Mouse (Mus musculus) Patski (cell line): ENCODE results near the gene Chka. TPM values are rescaled to one million over a fixed set of nuclear protein-coding genes. Genes with fewer than 3 reads are reported as not detected.

Experiments
- ATAC-seq: fragments of 100-300 bp; one replicate; pipeline ENCODE4 v1.8.0; 2021
- CTCF ChIA-PET: fragments of 350-600 bp; sonication (Branson Sonifier 250); formaldehyde crosslinking; loops from one replicate; lab custom pipeline; 2022; ENCODE audit warnings: inconsistent platforms; lab: Charles Lee
- POLR2A ChIA-PET: fragments of 350-600 bp; sonication (Branson Sonifier 250); formaldehyde crosslinking; loops from one replicate; lab custom pipeline; 2022; ENCODE audit warnings: antibody characterized with exemption, inconsistent platforms; lab: Charles Lee
- DNase-seq: peaks from one replicate; pipeline ENCODE4 v3.0.0-alpha.2; 2011; ENCODE audit warnings: low read depth, low spot score
- H3K27me3 ChIP-seq: fragments of 371-371 bp; one replicate; pipeline ENCODE4 v1.5.1; 2021
- CTCF ChIP-seq: fragments of 100-300 bp; IDR thresholded peaks from one replicate; pipeline ENCODE4 v1.5.1; 2021
- in situ Hi-C: fragments of 300-500 bp; cut with MboI; formaldehyde crosslinking; loops from 3 replicates; pipeline ENCODE4 v1.11.1; 2018; ENCODE audit warnings: low pct_unique_long_range_greater_than_20kb, mixed read lengths
- polyA plus RNA-seq: library from polyadenylated mRNA; unstranded; gene quantifications from one replicate; pipeline ENCODE4 v1.2.3, GENCODE M21; 2021

Chka gene
- polyA plus RNA-seq, result 169 TPM

DNA sequence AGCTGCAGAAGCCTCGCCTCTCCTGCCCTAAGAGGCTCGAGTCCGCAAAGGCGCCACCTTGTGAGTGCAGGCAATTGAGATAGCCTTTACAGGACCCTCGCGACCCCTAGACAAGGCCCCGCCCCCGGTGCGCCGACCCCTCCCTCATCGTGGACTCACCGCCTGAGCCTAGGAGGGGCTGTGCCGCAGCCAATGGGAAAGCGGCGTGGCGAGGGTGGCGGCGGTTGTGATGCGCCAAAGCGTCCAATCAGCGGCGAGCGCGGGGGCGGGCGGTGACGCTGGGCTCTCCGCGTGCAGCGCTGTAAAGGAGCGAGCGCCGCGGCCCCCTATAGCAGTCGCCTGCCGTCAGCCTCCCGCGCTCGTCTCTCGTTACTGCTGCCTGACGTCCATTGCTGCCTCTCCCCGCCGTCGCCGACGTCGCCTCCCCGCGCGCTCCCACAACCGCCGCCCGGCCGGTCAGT lies at the start of gene Chka:
Gene Chka, plus strand, starts transcription at position 272 of the 461 bp plus-strand sequence.
- ChIA-PET POLR2A (interaction anchor here (0.7 to 2.7 kb wide), 8 partner anchors 11 to 84 kb away, joined by 3 to 12 read pairs (median 4); partner anchors contain the start of gene Kmt5b), CTCF (interaction anchor here (0.8 to 2.3 kb wide), 4 partner anchors 11 to 77 kb away, joined by 3 to 10 read pairs (median 4); no protein-coding TSS in a partner anchor)
- no peaks in the 10 kb centered on the region for H3K27me3 ChIP-seq
- DNase-seq (peak; percentile 58), ATAC-seq (peak; percentile 94)
- peak; percentile 39 for TF ChIP-seq CTCF
- in situ Hi-C loops, result no loop called here

GRCm38 (mm10) chr19:3805526-3805925 lies 46.0 kb upstream of the Chka start:
- no peak for ATAC-seq

DNA sequence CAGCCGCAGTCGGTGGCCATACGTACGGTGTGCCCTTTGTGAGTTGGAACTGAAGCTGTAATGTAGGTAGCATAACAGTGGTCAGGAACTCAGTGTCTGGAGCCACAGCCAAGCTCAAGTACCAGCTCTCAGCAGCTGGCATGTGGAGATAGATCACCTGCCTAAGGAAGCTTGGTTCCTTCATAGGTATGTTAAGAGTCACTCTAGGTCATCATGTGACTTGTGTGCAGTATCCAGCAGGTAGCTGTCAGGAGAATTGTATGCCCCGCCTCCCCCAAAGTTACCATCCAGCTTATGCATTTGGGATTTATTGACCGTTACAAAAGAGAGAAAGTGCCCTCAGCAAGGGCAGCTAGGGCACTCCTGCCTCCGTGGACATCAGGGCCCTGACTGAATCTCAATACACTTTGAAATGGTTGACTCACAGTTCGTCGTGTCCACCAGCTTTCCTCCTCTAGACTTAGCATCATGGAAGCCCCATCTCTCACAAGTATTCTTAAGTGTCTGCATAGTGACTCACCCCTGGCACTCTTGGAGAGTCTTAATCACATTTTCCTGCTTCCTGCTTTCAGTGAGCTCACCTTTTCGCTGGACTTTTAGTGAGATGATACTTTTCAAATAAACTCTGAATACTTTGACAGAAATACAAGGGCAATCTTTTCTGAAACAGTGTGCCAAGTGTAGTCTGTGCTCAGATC lies 40.9 kb upstream of the Chka start:
- DNase-seq (no peak), ATAC-seq (peak; percentile 63)
- CTCF ChIA-PET, result interaction anchor here (0.6 to 1.8 kb wide), 5 partner anchors 9 to 40 kb away, joined by 3 to 4 read pairs (median 3); no protein-coding TSS in a partner anchor
- POLR2A ChIA-PET, result interaction anchor here (0.6 to 1.1 kb wide), 4 partner anchors 29 to 126 kb away, joined by 3 to 5 read pairs (median 3); partner anchors contain the start of gene Chka
- in situ Hi-C loops, result no loop called here
- H3K27me3 ChIP-seq, result no peaks in the 10 kb centered on the region
- TF ChIP-seq CTCF, result no peak

More at GRCm38 (mm10) chr19:3805526-3805925, 46.0 kb upstream of the Chka start:
- no peaks in the 10 kb centered on the region for H3K27me3 ChIP-seq
- no peak for DNase-seq
- POLR2A ChIA-PET, result no interaction called here
- in situ Hi-C loops, result no loop called here
- TF ChIP-seq CTCF, result no peak
- CTCF ChIA-PET, result no interaction called here

DNA sequence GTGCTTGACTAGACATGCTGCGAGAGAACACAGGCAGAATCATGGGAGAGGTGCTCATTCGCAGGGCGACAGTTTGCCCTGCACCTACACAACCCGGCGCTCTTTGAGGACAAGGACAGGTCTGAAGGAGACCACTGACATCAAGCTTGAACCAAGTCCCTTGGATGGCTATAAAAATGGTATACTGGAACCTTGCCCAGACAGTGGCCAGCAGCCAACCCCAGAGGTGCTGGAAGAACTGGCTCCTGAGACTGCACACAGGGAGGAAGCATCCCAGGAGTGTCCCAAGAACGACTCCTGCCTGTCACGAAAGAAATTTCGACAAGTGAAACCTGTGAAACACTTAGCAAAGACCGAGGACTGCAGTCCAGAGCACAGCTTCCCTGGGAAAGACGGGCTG lies 37.1 kb upstream of the Chka start:
- POLR2A ChIA-PET, result interaction anchor here (1.1 kb wide), 1 partner anchor 18 kb away, joined by 3 read pairs; no protein-coding TSS in a partner anchor
- CTCF ChIA-PET, result interaction anchor here (1.0 to 1.8 kb wide), 6 partner anchors 8 to 29 kb away, joined by 3 to 5 read pairs (median 3); no protein-coding TSS in a partner anchor
- DNase-seq (no peak), ATAC-seq (no peak)
- TF ChIP-seq CTCF, result no peak
- in situ Hi-C loops, result no loop called here
- H3K27me3 ChIP-seq, result no peaks in the 10 kb centered on the region

DNA sequence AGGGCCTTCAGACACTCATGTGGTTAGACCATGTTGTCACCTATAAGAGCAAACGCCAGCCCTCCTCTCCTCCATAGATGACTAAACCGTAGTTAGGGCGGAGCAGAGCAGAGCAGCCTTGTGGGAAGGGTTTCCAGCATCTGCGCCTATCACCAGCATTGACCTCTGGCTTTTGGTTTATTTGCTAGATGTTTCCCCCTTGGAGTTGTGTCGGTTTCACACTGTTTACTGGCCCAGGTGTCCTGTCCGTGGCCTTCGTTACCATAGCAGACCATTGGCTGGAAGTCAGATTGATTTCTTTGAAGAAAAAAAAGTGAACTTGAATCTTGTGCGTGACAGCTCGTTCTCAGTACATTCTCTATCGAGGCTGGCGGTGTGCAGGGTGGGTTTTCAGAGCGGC lies 35.7 kb upstream of the Chka start:
- no peaks in the 10 kb centered on the region for H3K27me3 ChIP-seq
- ChIA-PET CTCF (interaction anchor here (1.0 to 1.1 kb wide), 2 partner anchors 9 to 35 kb away, joined by 3 read pairs; no protein-coding TSS in a partner anchor), POLR2A (interaction anchor here (0.6 to 1.3 kb wide), 2 partner anchors 24 to 25 kb away, joined by 3 read pairs; no protein-coding TSS in a partner anchor)
- no peak for TF ChIP-seq CTCF
- in situ Hi-C loops, result no loop called here
- ATAC-seq, result no peak
- DNase-seq, result no peak

GRCm38 (mm10) chr19:3819080-3819479 lies 32.5 kb upstream of the Chka start:
- DNase-seq (no peak), ATAC-seq (no peak)
- CTCF ChIA-PET, result interaction anchor here (1.7 to 2.2 kb wide), 3 partner anchors 12 to 31 kb away, joined by 4 to 6 read pairs (median 5); no protein-coding TSS in a partner anchor
- in situ Hi-C loops, result no loop called here
- POLR2A ChIA-PET, result no interaction called here
- no peak for TF ChIP-seq CTCF
- no peaks in the 10 kb centered on the region for H3K27me3 ChIP-seq

- CTCF ChIA-PET, result interaction anchor here (0.6 to 1.8 kb wide), 3 partner anchors 10 to 30 kb away, joined by 3 to 6 read pairs (median 4); no protein-coding TSS in a partner anchor
- TF ChIP-seq CTCF, result no peak
- ATAC-seq (peak; percentile 62), DNase-seq (no peak)
- POLR2A ChIA-PET, result no interaction called here
- in situ Hi-C loops, result no loop called here
- H3K27me3 ChIP-seq, result no peaks in the 10 kb centered on the region
These were observed 31.6 kb upstream of the Chka start for GRCm38 (mm10) chr19:3819899-3820444.

DNA sequence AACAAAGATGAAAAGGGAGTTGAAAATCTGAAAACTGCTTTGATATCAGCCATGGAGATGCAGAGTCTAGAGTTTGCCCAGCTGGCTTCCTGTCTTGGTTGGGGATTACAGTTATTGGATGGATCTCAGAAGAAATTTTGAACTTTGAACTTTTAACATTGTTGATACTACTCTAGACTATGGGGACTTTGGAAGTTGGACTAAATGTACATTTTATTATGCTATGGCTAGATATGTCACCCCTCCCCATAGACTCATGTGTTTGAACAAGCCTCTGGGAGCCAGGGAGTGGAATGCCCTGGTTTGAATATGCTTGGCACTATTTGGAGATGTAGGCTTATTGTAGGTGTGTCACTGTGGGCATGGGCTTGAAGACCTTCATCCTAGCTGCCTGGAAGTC lies 26.5 kb upstream of the Chka start:
- TF ChIP-seq CTCF, result no peak
- H3K27me3 ChIP-seq, result no peaks in the 10 kb centered on the region
- ChIA-PET CTCF (no interaction called here), POLR2A (interaction anchor here (1.1 kb wide), 1 partner anchor 8 kb away, joined by 3 read pairs; no protein-coding TSS in a partner anchor)
- in situ Hi-C loops, result no loop called here
- DNase-seq (no peak), ATAC-seq (no peak)

GRCm38 (mm10) chr19:3829863-3830262 lies 21.7 kb upstream of the Chka start:
- no peak for TF ChIP-seq CTCF
- POLR2A ChIA-PET, result no interaction called here
- CTCF ChIA-PET, result interaction anchor here (1.2 kb wide), 1 partner anchor 10 kb away, joined by 3 read pairs; no protein-coding TSS in a partner anchor
- no peak for DNase-seq
- in situ Hi-C loops, result no loop called here
- no peak for ATAC-seq
- no peaks in the 10 kb centered on the region for H3K27me3 ChIP-seq

DNA sequence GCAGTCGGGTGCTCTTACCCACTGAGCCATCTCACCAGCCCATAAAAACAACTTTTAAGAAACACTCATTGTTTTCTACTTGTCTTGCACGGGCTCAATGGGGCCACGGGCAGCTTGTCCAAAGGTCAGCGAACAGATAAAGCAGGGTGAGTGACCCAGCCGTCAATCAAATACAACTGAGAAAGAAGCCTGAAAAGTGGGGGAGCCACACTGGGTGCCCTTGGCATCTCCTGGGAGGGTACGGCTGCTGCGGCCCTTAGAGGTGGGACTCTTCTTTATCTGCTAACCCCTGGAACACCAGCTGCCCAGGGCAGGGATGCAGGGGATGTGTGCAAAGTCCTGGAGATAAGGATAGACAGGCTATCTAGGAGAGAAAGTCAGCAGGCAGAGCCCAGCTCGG lies 19.9 kb upstream of the Chka start:
- ATAC-seq, result no peak
- no peaks in the 10 kb centered on the region for H3K27me3 ChIP-seq
- ChIA-PET CTCF (interaction anchor here (1.4 kb wide), 1 partner anchor 12 kb away, joined by 6 read pairs; no protein-coding TSS in a partner anchor), POLR2A (interaction anchor here (0.6 to 0.9 kb wide), 2 partner anchors 9 to 641 kb away, joined by 3 read pairs; no protein-coding TSS in a partner anchor)
- TF ChIP-seq CTCF, result no peak
- no peak for DNase-seq
- in situ Hi-C loops, result no loop called here
